8 mouse cellular contexts compared by ENCODE assay signal in the genomic region with DNA sequence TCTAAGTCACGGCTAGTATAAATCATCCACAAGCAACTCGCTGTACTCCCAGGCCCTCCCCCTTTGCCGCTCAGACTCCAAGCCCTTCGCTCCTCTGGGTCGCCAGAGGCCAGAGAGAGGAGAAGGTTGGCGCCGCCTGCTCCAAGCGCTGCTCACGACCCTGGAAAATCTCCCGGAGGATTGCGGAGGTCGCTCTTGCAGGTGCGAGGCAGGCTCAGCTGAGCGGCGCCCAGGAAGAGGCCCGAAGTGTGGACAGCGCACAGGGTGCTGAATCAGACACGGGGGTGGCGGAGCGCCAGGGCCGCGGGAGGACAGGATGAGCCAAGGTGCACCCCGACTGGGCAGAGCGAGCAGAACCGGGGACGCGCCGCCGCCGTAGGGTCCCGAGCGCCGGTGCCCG. TPM values are rescaled to one million over a fixed set of nuclear protein-coding genes. Genes with fewer than 3 reads are reported as not detected.
DNase-seq lines count a peak whose midpoint lies in the region; ATAC-seq lines count a peak whose summit lies in the region.

No protein-coding gene starts in this region.

- peak overlapping the region; percentile 100 for H3K4me2 ChIP-seq in embryonic facial prominence, embryonic 13.5 days

- intact Hi-C loops in heart, postnatal 10 days (cut with DNase I), result no loop called here

- under 1% methylated on average over 34 of the region's 34 CpGs for WGBS in embryonic facial prominence, embryonic 13.5 days

- H3K27me3 ChIP-seq in embryonic facial prominence, embryonic 13.5 days, result peaks cover 81% of the 10 kb centered on the region

- peak; percentile 27 to 48 for DNase-seq in CD8-positive naive resting alpha-beta T cell, adult 2 months (ENCODE audit: low read depth in 2 of 2, low spot score in 2 of 2)
- DNase-seq in adrenal gland, adult 18-20 months (ENCODE audit: low spot score in 2 of 2), result peak; percentile 69 to 81
- DNase-seq in heart, postnatal 10 days, result peak; percentile 78 to 81
- DNase-seq in kidney, postnatal 25 days, result peak; percentile 87 to 89
- DNase-seq in right cerebral cortex, postnatal 4 days, result peak; percentile 59

- no peak for ATAC-seq in embryonic facial prominence, embryonic 13.5 days (ENCODE audit: insufficient number of reproducible peaks, insufficient read depth, low FRiP score, low TSS enrichment, low read depth)
- ATAC-seq in megakaryocyte, adult 5-6 weeks (ENCODE audit: poor library complexity, severe bottlenecking), result peak; percentile 53
- no peak for ATAC-seq in erythroblast, adult 5-6 weeks (replicated peaks; ENCODE audit: low FRiP score, poor library complexity, severe bottlenecking)

- peaks cover 29% of the 10 kb centered on the region for H3K4me1 ChIP-seq in embryonic facial prominence, embryonic 13.5 days

- H3K36me3 ChIP-seq in embryonic facial prominence, embryonic 13.5 days, result no peaks in the 10 kb centered on the region

- peak overlapping the region; percentile 60 for H3K4me3 ChIP-seq in embryonic facial prominence, embryonic 13.5 days

- no peaks in the 10 kb centered on the region for H3K9me3 ChIP-seq in embryonic facial prominence, embryonic 13.5 days

- H3K27ac ChIP-seq in embryonic facial prominence, embryonic 13.5 days, result no peak overlapping the region

- peak overlapping the region; percentile 69 for H3K9ac ChIP-seq in embryonic facial prominence, embryonic 13.5 days

RNA-seq across cellular contexts. Expression of gene Cabp1, which starts 1.0 kb away (rescaled TPM):
- total RNA-seq in adrenal gland, adult 18-20 months (2021), result 10 to 100 TPM; 28.4 to 34.3 TPM
- polyA plus RNA-seq in embryonic facial prominence, embryonic 13.5 days (2015; fragmentation: Nextera tagmentation; extraction: Ambion mirVana), result 1.3 and 2.0 TPM in 2 replicates
- total RNA-seq in heart, postnatal 10 days (2021), result 1 to 10 TPM; 6.4 to 6.6 TPM
- total RNA-seq in megakaryocyte, adult 5-6 weeks (2015), result not detected in 2 replicates
- total RNA-seq in megakaryocyte, adult 5-6 weeks (2017), result not detected in 2 replicates
- 0.19 TPM in 1 of 2 replicates, not detected in the other for total RNA-seq in erythroblast, adult 5-6 weeks (2015; ENCODE audit: low replicate concordance)
- not detected in 2 replicates for total RNA-seq in erythroblast, adult 5-6 weeks (2017; ENCODE audit: low replicate concordance)

RNA-seq across cellular contexts. Expression of gene Mlec, which starts 35.2 kb away (rescaled TPM):
- 100 to 1,000 TPM; 173 to 221 TPM for total RNA-seq in adrenal gland, adult 18-20 months (2021)
- polyA plus RNA-seq in embryonic facial prominence, embryonic 13.5 days (2015; fragmentation: Nextera tagmentation; extraction: Ambion mirVana), result 73.4 and 79.0 TPM in 2 replicates
- total RNA-seq in heart, postnatal 10 days (2021), result 10 to 100 TPM; 72.9 to 85.0 TPM
- total RNA-seq in megakaryocyte, adult 5-6 weeks (2015), result 76.4 and 97.7 TPM in 2 replicates
- total RNA-seq in megakaryocyte, adult 5-6 weeks (2017), result 117 and 118 TPM in 2 replicates
- 43.5 and 51.9 TPM in 2 replicates for total RNA-seq in erythroblast, adult 5-6 weeks (2015; ENCODE audit: low replicate concordance)
- 34.8 and 42.3 TPM in 2 replicates for total RNA-seq in erythroblast, adult 5-6 weeks (2017; ENCODE audit: low replicate concordance)

RNA-seq across cellular contexts. Expression of gene Pop5, which starts 42.4 kb away (rescaled TPM):
- 10 to 100 TPM; 71.6 to 84.6 TPM for total RNA-seq in adrenal gland, adult 18-20 months (2021)
- polyA plus RNA-seq in embryonic facial prominence, embryonic 13.5 days (2015; fragmentation: Nextera tagmentation; extraction: Ambion mirVana), result 83.5 and 88.1 TPM in 2 replicates
- total RNA-seq in heart, postnatal 10 days (2021), result 10 to 100 TPM; 28.9 to 30.8 TPM
- 61.7 and 74.6 TPM in 2 replicates for total RNA-seq in megakaryocyte, adult 5-6 weeks (2015)
- total RNA-seq in megakaryocyte, adult 5-6 weeks (2017), result 30.9 and 81.2 TPM in 2 replicates
- total RNA-seq in erythroblast, adult 5-6 weeks (2015; ENCODE audit: low replicate concordance), result 20.1 and 41.5 TPM in 2 replicates
- total RNA-seq in erythroblast, adult 5-6 weeks (2017; ENCODE audit: low replicate concordance), result 5.9 and 26.6 TPM in 2 replicates

RNA-seq across cellular contexts. Expression of gene Unc119b, which starts 58.5 kb away (rescaled TPM):
- total RNA-seq in adrenal gland, adult 18-20 months (2021), result 10 to 100 TPM; 36.6 to 46.1 TPM
- polyA plus RNA-seq in embryonic facial prominence, embryonic 13.5 days (2015; fragmentation: Nextera tagmentation; extraction: Ambion mirVana), result 43.5 and 44.4 TPM in 2 replicates
- total RNA-seq in heart, postnatal 10 days (2021), result 10 to 100 TPM; 23.8 TPM
- 12.5 and 14.0 TPM in 2 replicates for total RNA-seq in megakaryocyte, adult 5-6 weeks (2015)
- total RNA-seq in megakaryocyte, adult 5-6 weeks (2017), result 13.3 and 19.9 TPM in 2 replicates
- 0.63 and 2.3 TPM in 2 replicates for total RNA-seq in erythroblast, adult 5-6 weeks (2015; ENCODE audit: low replicate concordance)
- 0.60 and 3.5 TPM in 2 replicates for total RNA-seq in erythroblast, adult 5-6 weeks (2017; ENCODE audit: low replicate concordance)

Comparison
In these comparisons a context has a peak if more than half of its experiments do, and no peak if none do; other contexts are left out.
1. DNase-seq: peak in every context shown above with its lines; median percentile 88 in kidney, postnatal 25 days; 80 in heart, postnatal 10 days; 75 in adrenal gland, adult 18-20 months; 59 in right cerebral cortex, postnatal 4 days; 38 in CD8-positive naive resting alpha-beta T cell, adult 2 months.
2. RNA of gene Cabp1, which starts 1.0 kb away (total RNA-seq): 28.4 to 34.3 TPM in adrenal gland, adult 18-20 months and 6.4 to 6.6 TPM in heart, postnatal 10 days; 0.19 TPM in erythroblast, adult 5-6 weeks and not detected in megakaryocyte, adult 5-6 weeks; every median in the first group is over 4 times any median in the second.